Mouse (Mus musculus): Measurements from ENCODE around the gene Hmgb3. TPM values are rescaled to one million over a fixed set of nuclear protein-coding genes. Genes with fewer than 3 reads are reported as not detected.

Gene Hmgb3
- polyA plus RNA-seq, 1 experiment: 348 TPM

GRCm38 (mm10) chrX:71540821-71541510 is 14.8 kb upstream of the Hmgb3 start:
- DNase-seq (ENCODE audit: low read depth): no peak
- no peak for TF ChIP-seq CTCF (IDR thresholded peaks at IDR 0.05; ENCODE audit: borderline replicate concordance, extremely low read depth, insufficient read depth, insufficient read length)
- no peak for TF ChIP-seq POLR2A (IDR thresholded peaks at IDR 0.05; ENCODE audit: borderline replicate concordance, extremely low read depth, insufficient read depth, insufficient read length, poor library complexity, severe bottlenecking)

- DNase-seq (ENCODE audit: low read depth): peak; percentile 31
- TF ChIP-seq POLR2A (IDR thresholded peaks at IDR 0.05; ENCODE audit: borderline replicate concordance, extremely low read depth, insufficient read depth, insufficient read length, poor library complexity, severe bottlenecking) (no peak), CTCF (IDR thresholded peaks at IDR 0.05; ENCODE audit: borderline replicate concordance, extremely low read depth, insufficient read depth, insufficient read length) (no peak)
Measured at GRCm38 (mm10) chrX:71544731-71545130, 11.0 kb upstream of the Hmgb3 start.

- TF ChIP-seq CTCF (IDR thresholded peaks at IDR 0.05; ENCODE audit: borderline replicate concordance, extremely low read depth, insufficient read depth, insufficient read length) (no peak), POLR2A (IDR thresholded peaks at IDR 0.05; ENCODE audit: borderline replicate concordance, extremely low read depth, insufficient read depth, insufficient read length, poor library complexity, severe bottlenecking) (no peak)
- no peak for DNase-seq (ENCODE audit: low read depth)
Measured at GRCm38 (mm10) chrX:71545163-71545562, 10.6 kb upstream of the Hmgb3 start.

- DNase-seq (ENCODE audit: low read depth): peak; percentile 36
Measured at GRCm38 (mm10) chrX:71556115-71556941, 610 bp downstream of the Hmgb3 start.

GRCm38 (mm10) chrX:71556965-71557491 is 1.3 kb downstream of the Hmgb3 start:
- no peak for TF ChIP-seq POLR2A (IDR thresholded peaks at IDR 0.05; ENCODE audit: borderline replicate concordance, extremely low read depth, insufficient read depth, insufficient read length, poor library complexity, severe bottlenecking)
- DNase-seq (ENCODE audit: low read depth): peak; percentile 16

More at GRCm38 (mm10) chrX:71556115-71556941, 610 bp downstream of the Hmgb3 start:
- TF ChIP-seq POLR2A (IDR thresholded peaks at IDR 0.05; ENCODE audit: borderline replicate concordance, extremely low read depth, insufficient read depth, insufficient read length, poor library complexity, severe bottlenecking): peak; percentile 9; the same call in 1 of the 2 replicates
- no peak for TF ChIP-seq CTCF (IDR thresholded peaks at IDR 0.05; ENCODE audit: borderline replicate concordance, extremely low read depth, insufficient read depth, insufficient read length)

- no peak for DNase-seq (ENCODE audit: low read depth)
- TF ChIP-seq POLR2A (IDR thresholded peaks at IDR 0.05; ENCODE audit: borderline replicate concordance, extremely low read depth, insufficient read depth, insufficient read length, poor library complexity, severe bottlenecking) (no peak), CTCF (IDR thresholded peaks at IDR 0.05; ENCODE audit: borderline replicate concordance, extremely low read depth, insufficient read depth, insufficient read length) (no peak)
Measured at GRCm38 (mm10) chrX:71559336-71559735, 3.6 kb downstream of the Hmgb3 start.

- TF ChIP-seq POLR2A (IDR thresholded peaks at IDR 0.05; ENCODE audit: borderline replicate concordance, extremely low read depth, insufficient read depth, insufficient read length, poor library complexity, severe bottlenecking) (no peak), CTCF (IDR thresholded peaks at IDR 0.05; ENCODE audit: borderline replicate concordance, extremely low read depth, insufficient read depth, insufficient read length) (no peak)
- no peak for DNase-seq (ENCODE audit: low read depth)
Measured at GRCm38 (mm10) chrX:71560796-71561195, 5.1 kb downstream of the Hmgb3 start.

GRCm38 (mm10) chrX:71573132-71573900 is 17.6 kb downstream of the Hmgb3 start:
- TF ChIP-seq POLR2A (IDR thresholded peaks at IDR 0.05; ENCODE audit: borderline replicate concordance, extremely low read depth, insufficient read depth, insufficient read length, poor library complexity, severe bottlenecking) (no peak), CTCF (IDR thresholded peaks at IDR 0.05; ENCODE audit: borderline replicate concordance, extremely low read depth, insufficient read depth, insufficient read length) (no peak)
- no peak for DNase-seq (ENCODE audit: low read depth)

GRCm38 (mm10) chrX:71575550-71575949 is 19.8 kb downstream of the Hmgb3 start:
- TF ChIP-seq POLR2A (IDR thresholded peaks at IDR 0.05; ENCODE audit: borderline replicate concordance, extremely low read depth, insufficient read depth, insufficient read length, poor library complexity, severe bottlenecking) (no peak), CTCF (IDR thresholded peaks at IDR 0.05; ENCODE audit: borderline replicate concordance, extremely low read depth, insufficient read depth, insufficient read length) (no peak)
- DNase-seq (ENCODE audit: low read depth): no peak

GRCm38 (mm10) chrX:71589181-71589580 is 33.5 kb downstream of the Hmgb3 start:
- no peak for DNase-seq (ENCODE audit: low read depth)

More at GRCm38 (mm10) chrX:71589181-71589580, 33.5 kb downstream of the Hmgb3 start:
- TF ChIP-seq CTCF (IDR thresholded peaks at IDR 0.05; ENCODE audit: borderline replicate concordance, extremely low read depth, insufficient read depth, insufficient read length) (no peak), POLR2A (IDR thresholded peaks at IDR 0.05; ENCODE audit: borderline replicate concordance, extremely low read depth, insufficient read depth, insufficient read length, poor library complexity, severe bottlenecking) (no peak)

All from brain, embryonic 14.5 days (tissue).